Mouse (Mus musculus) small intestine, adult 2 months (tissue): ENCODE results near the gene Kdelc2. TPM values are rescaled to one million over a fixed set of nuclear protein-coding genes. Genes with fewer than 3 reads are reported as not detected.

Experiments
- H3K27ac ChIP-seq: fragments of 200-500 bp; 2 replicates; pipeline ENCODE4 v1.5.1; 2012; ENCODE audit warnings: low read depth, low read length, control low read depth, inconsistent platforms; ENCODE audit not compliant: insufficient read depth
- H3K27me3 ChIP-seq: fragments of 200-500 bp; 2 replicates; pipeline ENCODE4 v1.6.1; 2012; ENCODE audit warnings: mild to moderate bottlenecking, moderate library complexity, low read length, inconsistent platforms; ENCODE audit not compliant: control insufficient read depth, insufficient read depth
- H3K36me3 ChIP-seq: fragments of 200-500 bp; 2 replicates; pipeline ENCODE4 v1.6.1; 2012; ENCODE audit warnings: mild to moderate bottlenecking, low read length, control low read depth, inconsistent platforms; ENCODE audit not compliant: control insufficient read depth, insufficient read depth
- H3K4me1 ChIP-seq: fragments of 200-500 bp; 2 replicates; pipeline ENCODE4 v1.6.1; 2012; ENCODE audit warnings: low read length, inconsistent platforms, mixed read lengths; ENCODE audit not compliant: control insufficient read depth, insufficient read depth, insufficient read length
- H3K4me3 ChIP-seq: fragments of 200-500 bp; 2 replicates; pipeline ENCODE4 v1.5.1; 2012; ENCODE audit warnings: low read depth, mild to moderate bottlenecking, control low read depth, inconsistent platforms, low read length, moderate library complexity
- CTCF ChIP-seq: fragments of 200-500 bp; IDR thresholded peaks from 2 replicates; pipeline ENCODE4 v1.5.1; 2012; ENCODE audit warnings: low read depth, mild to moderate bottlenecking, control low read depth, inconsistent platforms, low read length, moderate library complexity, mixed read lengths; ENCODE audit not compliant: insufficient replicate concordance, insufficient read length; ENCODE audit errors: extremely low read depth
- POLR2A ChIP-seq: fragments of 200-500 bp; IDR thresholded peaks from 2 replicates; pipeline ENCODE4 v1.6.1; 2012; ENCODE audit warnings: low read depth, mild to moderate bottlenecking, control low read depth, inconsistent platforms, low read length, moderate library complexity
- WGBS: fragments of 180-500 bp; shearing (Covaris S2); methylation state at CpG from one replicate; pipeline ENCODE4 v1.1.7; 2018; 5-methylcytosine and 5-hydroxymethylcytosine counted together
- polyA plus RNA-seq: library from polyadenylated mRNA; depleted of rRNA; stranded (reverse); fragments of >200 nt; gene quantifications from 2 replicates; pipeline ENCODE4 v1.2.3, GENCODE M21; 2012; rRNA removed

Kdelc2 gene
- polyA plus RNA-seq, 1 experiment: 2.6 TPM

- Histone ChIP-seq H3K4me1 (no peaks in the 10 kb centered on the region), H3K36me3 (peaks cover 40% of the 10 kb centered on the region), H3K4me3 (no peak overlapping the region), H3K27ac (no peak overlapping the region), H3K27me3 (no peaks in the 10 kb centered on the region)
- 95% methylated on average over 1 of the region's 1 CpGs for WGBS
- no peak for TF ChIP-seq POLR2A
- no peak for TF ChIP-seq CTCF
These were observed 66.8 kb downstream of the Kdelc2 start for GRCm38 (mm10) chr9:53450609-53451008.

Other genes starting within 250 kb of the Kdelc2 start
- gene Ddx10, start 136.0 kb upstream of the Kdelc2 start, polyA plus RNA-seq: 0.15 and 0.39 TPM in 2 replicates
- gene Exph5, start 82.4 kb upstream of the Kdelc2 start, polyA plus RNA-seq: 1.3 and 2.6 TPM in 2 replicates
- gene 4930550C14Rik, start 18.3 kb downstream of the Kdelc2 start, polyA plus RNA-seq: not detected in 2 replicates
- 0.19 and 0.65 TPM in 2 replicates for gene Atm, start 152.7 kb downstream of the Kdelc2 start, polyA plus RNA-seq
- 0.36 and 0.91 TPM in 2 replicates for gene Npat, start 153.0 kb downstream of the Kdelc2 start, polyA plus RNA-seq
- gene Acat1, start 226.4 kb downstream of the Kdelc2 start, polyA plus RNA-seq: 8.3 and 12.6 TPM in 2 replicates